Mouse (Mus musculus) ES-Bruce4 (cell line): ENCODE measurements at regions not wholly inside any gene's neighbourhood (a gene's known extent, or its start where the extent isn't known, plus 50 kb on each side); places are given as distances from the start of the nearest gene placed in this dataset.
A peak's percentile ranks its signal among the peaks of the same experiment; 100 is the strongest.

Source experiments
- CTCF ChIP-seq: IDR thresholded peaks from one replicate; pipeline ENCODE4 v1.8.1; 2011; ENCODE audit warnings: low read depth, low read length
- POLR2A ChIP-seq: IDR thresholded peaks from one replicate; pipeline ENCODE4 v1.8.1; 2011; ENCODE audit warnings: low read length; ENCODE audit not compliant: insufficient read depth

GRCm38 (mm10) chr7:134566322-134566721 lies 104.1 kb upstream of the Dock1 start:
- TF ChIP-seq CTCF (peak; percentile 39), POLR2A (no peak)
